Mouse (Mus musculus): ENCODE measurements around the gene Brd3.

DNA sequence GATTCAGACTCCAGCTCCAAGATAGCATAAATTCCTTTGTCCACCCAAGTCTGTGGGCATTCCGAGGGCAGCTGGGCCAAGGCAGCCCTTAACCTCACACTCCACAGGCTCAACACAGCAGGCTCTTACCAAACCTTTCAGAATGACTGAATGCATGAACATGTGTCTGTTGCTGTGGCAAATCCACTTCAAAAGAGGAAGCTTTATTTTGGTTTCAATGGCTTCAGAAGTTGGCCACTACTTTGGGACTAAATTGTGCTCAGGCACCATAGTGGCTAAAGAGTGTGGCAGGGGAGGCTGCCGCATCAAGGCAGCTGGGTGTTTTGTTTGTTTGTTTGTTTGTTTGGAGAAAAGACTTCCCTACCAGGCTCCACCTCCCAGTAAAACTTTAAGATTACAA, 107.4 kb downstream of the Brd3 start:
- no peak for TF ChIP-seq POLR2A (IDR thresholded peaks at IDR 0.05; ENCODE audit: insufficient read depth, low read depth, low read length)
- TF ChIP-seq CTCF (IDR thresholded peaks at IDR 0.05; ENCODE audit: insufficient read depth, low read depth, low read length) = no peak

All from olfactory bulb, adult 2 months (tissue).